ENCODE assay signal across 9 mouse cellular contexts in the genomic region with DNA sequence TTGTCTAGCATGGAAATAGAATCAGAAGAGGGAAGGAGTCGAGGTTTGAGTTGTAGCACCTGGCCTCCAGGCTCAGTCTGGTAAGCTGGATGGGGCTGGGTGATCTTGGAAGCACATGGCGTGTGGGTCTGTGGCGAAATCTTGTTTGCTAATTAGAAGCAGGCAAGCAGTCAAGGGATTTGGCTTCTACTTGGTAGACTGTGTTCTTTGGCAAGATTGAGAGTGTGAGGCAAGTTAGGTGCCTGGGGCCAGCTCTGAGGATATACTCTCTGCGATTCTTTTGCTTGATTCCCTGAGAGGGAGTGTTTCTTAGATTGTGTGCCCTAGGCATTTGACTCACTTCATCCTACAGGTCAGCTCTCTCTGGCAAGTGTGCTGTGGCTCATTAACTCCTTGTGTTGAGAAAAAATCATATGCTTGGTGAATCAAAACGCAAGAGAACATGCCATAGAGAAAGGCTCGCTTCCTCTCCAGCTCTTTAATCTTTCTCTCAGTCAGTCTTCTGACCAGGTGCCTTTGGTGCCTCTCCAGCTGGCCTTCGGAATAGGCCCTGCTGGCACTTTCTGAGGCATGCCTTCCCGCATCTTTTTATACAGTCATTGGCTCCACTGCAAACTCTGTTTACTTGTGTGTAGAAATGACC. TPM values are rescaled to one million over a fixed set of nuclear protein-coding genes. Genes with fewer than 3 reads are reported as not detected.
DNase-seq lines count a peak whose midpoint lies in the region; ATAC-seq and TF ChIP-seq lines count a peak whose summit lies in the region.
"Had no signal": no experiment of that assay in that cellular context is flagged by ENCODE, and none has a peak within 500 bp of the region (broad histone marks: within the 10 kb centered on the region; RNA-seq: fewer than 3 reads in every experiment).

No protein-coding gene starts in this region.

- no peaks in the 10 kb centered on the region for H3K27me3 ChIP-seq in forebrain, embryonic 14.5 days (replicated peaks; ENCODE audit: control insufficient read depth, insufficient read depth, low read length)
- no peaks in the 10 kb centered on the region for H3K27me3 ChIP-seq in forebrain, embryonic 13.5 days
- no peaks in the 10 kb centered on the region for H3K27me3 ChIP-seq in midbrain, embryonic 14.5 days (ENCODE audit: control insufficient read depth, insufficient read depth, low read length)
- H3K27me3 ChIP-seq: megakaryocyte, embryonic 14.5 days had no signal

- H3K9ac ChIP-seq in forebrain, embryonic 14.5 days (ENCODE audit: low read length) = no peak overlapping the region
- no peak overlapping the region for H3K9ac ChIP-seq in forebrain, embryonic 13.5 days
- no peak overlapping the region for H3K9ac ChIP-seq in midbrain, embryonic 14.5 days (replicated peaks; ENCODE audit: low read length)

- H3K27ac ChIP-seq in forebrain, embryonic 14.5 days (ENCODE audit: low read depth, low read length) = no peak overlapping the region
- H3K27ac ChIP-seq in forebrain, embryonic 13.5 days = no peak overlapping the region
- H3K27ac ChIP-seq in midbrain, embryonic 14.5 days (replicated peaks; ENCODE audit: low read depth, low read length) = no peak overlapping the region

- no peaks in the 10 kb centered on the region for H3K9me3 ChIP-seq in forebrain, embryonic 14.5 days (replicated peaks; ENCODE audit: control insufficient read depth, low read length)
- H3K9me3 ChIP-seq in forebrain, embryonic 13.5 days (replicated peaks) = no peaks in the 10 kb centered on the region
- no peaks in the 10 kb centered on the region for H3K9me3 ChIP-seq in midbrain, embryonic 14.5 days (ENCODE audit: control insufficient read depth, low read length)

- H3K4me3 ChIP-seq in forebrain, embryonic 14.5 days (ENCODE audit: low read depth, low read length) = no peak overlapping the region
- H3K4me3 ChIP-seq in forebrain, embryonic 13.5 days = no peak overlapping the region
- no peak overlapping the region for H3K4me3 ChIP-seq in lung, adult 2 months (replicated peaks; ENCODE audit: extremely low read depth, low read depth, low read length)
- H3K4me3 ChIP-seq in midbrain, embryonic 14.5 days (replicated peaks; ENCODE audit: low read depth, low read length) = no peak overlapping the region
- H3K4me3 ChIP-seq: megakaryocyte, embryonic 14.5 days had no signal

- no peak for ATAC-seq in forebrain, embryonic 14.5 days
- ATAC-seq in forebrain, embryonic 13.5 days = no peak
- ATAC-seq in midbrain, embryonic 14.5 days (ENCODE audit: low FRiP score, low TSS enrichment) = no peak

- H3K4me2 ChIP-seq in forebrain, embryonic 14.5 days (ENCODE audit: low read length) = no peak overlapping the region
- no peak overlapping the region for H3K4me2 ChIP-seq in forebrain, embryonic 13.5 days
- H3K4me2 ChIP-seq in midbrain, embryonic 14.5 days (ENCODE audit: low read length) = no peak overlapping the region

- DNase-seq in forebrain, embryonic 14.5 days (ENCODE audit: low spot score) = peak; percentile 57
- DNase-seq in lung, adult 18-20 months = peak; percentile 65 to 76
- no peak for DNase-seq in lung, adult 2 months
- DNase-seq in heart, adult 8-10 months (ENCODE audit: low spot score) = peak; percentile 73
- DNase-seq in midbrain, embryonic 14.5 days = no peak
- no peak for DNase-seq in Muller cell, postnatal 12 days (ENCODE audit: inconsistent ontology term)
- DNase-seq in embryo, embryonic 9.5 days (ENCODE audit: extremely low spot score) = no peak

- no peak for TF ChIP-seq CTCF in lung, adult 2 months (IDR thresholded peaks at IDR 0.05; ENCODE audit: insufficient read depth, low read length)

- H3K4me1 ChIP-seq in forebrain, embryonic 14.5 days (ENCODE audit: control insufficient read depth, insufficient read depth, low read length) = no peaks in the 10 kb centered on the region
- no peaks in the 10 kb centered on the region for H3K4me1 ChIP-seq in forebrain, embryonic 13.5 days
- no peaks in the 10 kb centered on the region for H3K4me1 ChIP-seq in lung, adult 2 months (ENCODE audit: control insufficient read depth, insufficient read depth, low read length)
- no peaks in the 10 kb centered on the region for H3K4me1 ChIP-seq in midbrain, embryonic 14.5 days (ENCODE audit: control insufficient read depth, insufficient read depth, low read length)

- H3K36me3 ChIP-seq in forebrain, embryonic 14.5 days (ENCODE audit: control insufficient read depth, insufficient read depth, low read length) = peaks cover 49% of the 10 kb centered on the region
- peaks cover 63% of the 10 kb centered on the region for H3K36me3 ChIP-seq in forebrain, embryonic 13.5 days (ENCODE audit: poor library complexity, severe bottlenecking)
- H3K36me3 ChIP-seq in midbrain, embryonic 14.5 days (ENCODE audit: control insufficient read depth, insufficient read depth, low read length) = peaks cover 44% of the 10 kb centered on the region

- WGBS in forebrain, embryonic 14.5 days = 80% methylated on average over 8 of the region's 8 CpGs
- 88% methylated on average over 8 of the region's 8 CpGs for WGBS in forebrain, embryonic 13.5 days
- 63% methylated on average over 8 of the region's 8 CpGs for WGBS in lung, adult 2 months
- WGBS in midbrain, embryonic 14.5 days = 93% methylated on average over 8 of the region's 8 CpGs

- no peak for TF ChIP-seq POLR2A in lung, adult 2 months (IDR thresholded peaks at IDR 0.05; ENCODE audit: borderline replicate concordance, extremely low read depth, low read depth, low read length)

RNA-seq across cellular contexts. Expression of gene Slc7a6, which starts 17.1 kb away (rescaled TPM):
- polyA plus RNA-seq in forebrain, embryonic 14.5 days (2014; fragmentation: Nextera tagmentation; extraction: Ambion mirVana) = 78.2 and 86.3 TPM in 2 replicates
- polyA plus RNA-seq in forebrain, embryonic 13.5 days (2015; fragmentation: Nextera tagmentation; extraction: Ambion mirVana) = 77.2 and 77.9 TPM in 2 replicates
- 16.5 and 17.3 TPM in 2 replicates for polyA plus RNA-seq in lung, adult 2 months (2012; rRNA removed)
- total RNA-seq in heart, adult 8-10 months (2022) = 10 to 100 TPM in 1 of 4 experiments, 1 to 10 TPM in 3; 6.9 to 10.8 (median 9.6) TPM
- polyA plus RNA-seq in midbrain, embryonic 14.5 days (2014; fragmentation: Nextera tagmentation; extraction: Ambion mirVana) = 76.1 and 77.8 TPM in 2 replicates

RNA-seq across cellular contexts. Expression of gene Slc7a6os, which starts 25.0 kb away (rescaled TPM):
- polyA plus RNA-seq in forebrain, embryonic 14.5 days (2014; fragmentation: Nextera tagmentation; extraction: Ambion mirVana) = 27.7 and 33.8 TPM in 2 replicates
- 37.8 and 39.5 TPM in 2 replicates for polyA plus RNA-seq in forebrain, embryonic 13.5 days (2015; fragmentation: Nextera tagmentation; extraction: Ambion mirVana)
- polyA plus RNA-seq in lung, adult 2 months (2012; rRNA removed) = 14.2 and 16.5 TPM in 2 replicates
- total RNA-seq in heart, adult 8-10 months (2022) = 10 to 100 TPM in 2 of 4 experiments, 1 to 10 TPM in 2; 8.2 to 11.5 (median 10.0) TPM
- 32.3 and 32.9 TPM in 2 replicates for polyA plus RNA-seq in midbrain, embryonic 14.5 days (2014; fragmentation: Nextera tagmentation; extraction: Ambion mirVana)

RNA-seq across cellular contexts. Expression of gene Prmt7, which starts 25.0 kb away (rescaled TPM):
- 54.1 and 59.5 TPM in 2 replicates for polyA plus RNA-seq in forebrain, embryonic 14.5 days (2014; fragmentation: Nextera tagmentation; extraction: Ambion mirVana)
- polyA plus RNA-seq in forebrain, embryonic 13.5 days (2015; fragmentation: Nextera tagmentation; extraction: Ambion mirVana) = 50.4 and 57.8 TPM in 2 replicates
- 14.2 and 17.0 TPM in 2 replicates for polyA plus RNA-seq in lung, adult 2 months (2012; rRNA removed)
- total RNA-seq in heart, adult 8-10 months (2022) = 10 to 100 TPM; 26.7 to 27.7 (median 26.9) TPM
- polyA plus RNA-seq in midbrain, embryonic 14.5 days (2014; fragmentation: Nextera tagmentation; extraction: Ambion mirVana) = 52.1 and 56.5 TPM in 2 replicates

RNA-seq across cellular contexts. Expression of gene Pla2g15, which starts 35.5 kb away (rescaled TPM):
- polyA plus RNA-seq in forebrain, embryonic 14.5 days (2014; fragmentation: Nextera tagmentation; extraction: Ambion mirVana) = 7.8 and 7.9 TPM in 2 replicates
- polyA plus RNA-seq in forebrain, embryonic 13.5 days (2015; fragmentation: Nextera tagmentation; extraction: Ambion mirVana) = 12.9 and 14.3 TPM in 2 replicates
- 24.8 and 28.3 TPM in 2 replicates for polyA plus RNA-seq in lung, adult 2 months (2012; rRNA removed)
- 10 to 100 TPM in 1 of 4 experiments, 1 to 10 TPM in 3; 7.7 to 10.0 (median 9.4) TPM for total RNA-seq in heart, adult 8-10 months (2022)
- 6.5 and 16.0 TPM in 2 replicates for polyA plus RNA-seq in midbrain, embryonic 14.5 days (2014; fragmentation: Nextera tagmentation; extraction: Ambion mirVana)

RNA-seq across cellular contexts. Expression of gene Esrp2, which starts 49.0 kb away (rescaled TPM):
- polyA plus RNA-seq in forebrain, embryonic 14.5 days (2014; fragmentation: Nextera tagmentation; extraction: Ambion mirVana) = 0.15 TPM in 1 of 2 replicates, not detected in the other
- polyA plus RNA-seq in forebrain, embryonic 13.5 days (2015; fragmentation: Nextera tagmentation; extraction: Ambion mirVana) = 0.16 and 0.23 TPM in 2 replicates
- 40.1 and 47.0 TPM in 2 replicates for polyA plus RNA-seq in lung, adult 2 months (2012; rRNA removed)
- total RNA-seq in heart, adult 8-10 months (2022) = under 1 TPM; 0.23 to 0.81 (median 0.42) TPM
- 0.25 TPM in 1 of 2 replicates, not detected in the other for polyA plus RNA-seq in midbrain, embryonic 14.5 days (2014; fragmentation: Nextera tagmentation; extraction: Ambion mirVana)

Comparison
In these comparisons a context has a peak if more than half of its experiments do, and no peak if none do; other contexts are left out.
1. DNase-seq: peak in forebrain, embryonic 14.5 days (single experiment), lung, adult 18-20 months (2 of 2) and heart, adult 8-10 months (single experiment); none in lung, adult 2 months (single experiment), midbrain, embryonic 14.5 days (single experiment), Muller cell, postnatal 12 days (single experiment) and embryo, embryonic 9.5 days (single experiment).